Mouse (Mus musculus) megakaryocyte, adult 5-6 weeks (primary cell): ENCODE results near the gene Foxq1. TPM values are rescaled to one million over a fixed set of nuclear protein-coding genes. Genes with fewer than 3 reads are reported as not detected.

Experiments used
- ATAC-seq: 2 replicates; pipeline ENCODE4 v1.8.0; 2016; ENCODE audit warnings: mild to moderate bottlenecking, inconsistent platforms; ENCODE audit not compliant: poor library complexity, severe bottlenecking
- total RNA-seq, 2 experiments: library from RNA; stranded (forward) in 1 of 2; stranded (reverse) in 1 of 2; fragments of 153-499, 151-499 nt in 1 of 2; fragments of 221-1000, 200-1000 nt in 1 of 2; gene quantifications; 2 replicates each; pipeline versions ENCODE4 v1.2.3 to v1.2.4; 2015 to 2017

Gene Foxq1
- total RNA-seq (2015) = 0.16 and 0.34 TPM in 2 replicates
- 0.07 and 0.16 TPM in 2 replicates for total RNA-seq (2017)

DNA sequence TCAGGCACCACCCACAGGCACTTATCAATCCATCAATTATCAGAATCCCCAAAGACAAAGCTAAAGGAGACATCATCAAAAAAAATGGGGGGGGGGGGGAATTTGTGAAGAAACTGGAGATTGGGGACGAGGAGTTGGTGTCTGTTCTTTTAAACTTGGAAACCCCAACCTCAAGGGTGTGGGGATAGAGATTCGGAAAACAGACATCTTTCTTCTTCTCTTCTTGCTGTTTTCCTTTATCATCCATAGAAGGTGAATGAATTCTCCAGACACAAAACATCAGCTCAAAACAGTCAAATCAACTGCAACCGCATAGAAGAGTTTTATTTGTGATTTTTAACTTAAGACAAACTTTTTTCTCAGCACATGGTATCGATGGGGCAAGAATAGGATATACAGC lies at the start of gene Foxq1:
Foxq1 (plus strand) TSS at position 301 of the 400 bp plus-strand sequence.
- no peak for ATAC-seq

DNA sequence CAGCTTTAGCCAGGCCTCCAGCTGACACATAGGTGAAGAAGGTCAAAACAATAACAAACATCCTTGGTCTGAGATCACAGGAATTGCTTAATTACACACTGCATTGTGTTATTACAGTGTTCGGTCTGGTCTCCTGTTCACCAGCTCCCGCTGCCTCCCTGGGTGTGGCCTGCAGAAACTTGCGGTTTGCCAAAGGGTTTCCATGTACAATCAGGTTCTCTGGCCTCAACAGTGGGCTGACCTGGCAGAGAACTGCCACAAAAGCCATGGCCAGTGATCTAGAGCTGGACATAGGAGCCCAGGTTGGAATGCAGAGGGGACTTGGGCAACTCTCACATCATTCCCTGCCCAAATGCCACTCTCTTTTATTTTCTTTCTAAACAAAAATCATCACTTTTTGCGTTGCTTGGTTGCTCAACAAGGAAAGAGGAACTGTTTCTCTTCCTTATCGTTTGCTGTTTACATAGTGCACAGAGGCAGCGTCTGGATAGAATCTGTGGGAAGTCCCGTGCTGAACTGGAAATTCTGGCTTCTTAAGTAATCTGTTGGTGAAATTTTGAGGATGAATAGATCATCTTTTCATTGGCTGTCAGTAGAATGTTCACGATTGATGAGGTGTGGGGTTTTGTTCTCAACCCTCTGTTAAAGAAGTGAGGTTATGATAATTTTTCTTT lies 49.3 kb upstream of the Foxq1 start:
- ATAC-seq = peak; percentile 94

DNA sequence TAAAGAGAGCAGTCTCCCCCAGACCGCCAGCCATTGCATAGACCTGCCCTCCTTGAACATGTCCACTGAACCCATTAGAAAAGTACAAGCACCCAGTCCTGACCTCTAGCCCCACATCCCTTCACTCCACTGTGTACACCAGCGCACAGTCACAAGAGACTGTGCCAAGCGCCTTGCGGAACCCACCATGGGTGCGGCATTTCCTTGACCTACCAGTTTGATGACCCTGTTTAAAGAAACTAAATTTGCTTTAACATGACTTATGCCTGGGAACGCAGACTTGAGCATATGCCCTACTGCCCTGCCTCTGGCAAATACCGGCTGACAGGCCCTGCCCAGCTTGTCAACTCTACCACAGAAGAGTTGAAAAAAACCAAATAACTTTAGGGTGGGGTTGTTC lies 40.7 kb upstream of the Foxq1 start:
- ATAC-seq = no peak

DNA sequence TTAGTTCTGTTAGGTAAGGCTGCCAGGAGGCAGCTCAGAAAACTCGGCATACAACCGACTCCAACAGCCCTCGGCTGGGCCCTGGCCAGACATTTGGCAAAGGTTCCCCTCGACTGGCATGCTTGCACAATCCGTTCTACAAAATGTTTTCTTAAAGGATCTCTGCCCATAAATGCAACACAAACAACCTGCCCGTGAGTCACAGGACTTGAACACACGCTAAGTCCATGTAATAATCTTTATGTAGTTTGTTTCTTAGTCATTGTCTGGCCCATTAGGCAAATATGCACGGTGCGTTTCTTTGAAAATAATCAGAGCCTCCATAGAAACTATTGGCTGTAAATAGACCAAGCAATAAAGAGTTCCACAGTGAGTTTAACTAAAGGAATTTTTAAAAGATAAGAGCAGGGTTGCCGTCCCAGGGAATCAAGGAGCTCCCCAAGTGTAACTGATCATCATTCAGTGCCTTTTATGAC lies 37.5 kb upstream of the Foxq1 start:
- ATAC-seq = no peak

- no peak for ATAC-seq
Observed at GRCm38 (mm10) chr13:31518971-31519370, 37.0 kb upstream of the Foxq1 start.

DNA sequence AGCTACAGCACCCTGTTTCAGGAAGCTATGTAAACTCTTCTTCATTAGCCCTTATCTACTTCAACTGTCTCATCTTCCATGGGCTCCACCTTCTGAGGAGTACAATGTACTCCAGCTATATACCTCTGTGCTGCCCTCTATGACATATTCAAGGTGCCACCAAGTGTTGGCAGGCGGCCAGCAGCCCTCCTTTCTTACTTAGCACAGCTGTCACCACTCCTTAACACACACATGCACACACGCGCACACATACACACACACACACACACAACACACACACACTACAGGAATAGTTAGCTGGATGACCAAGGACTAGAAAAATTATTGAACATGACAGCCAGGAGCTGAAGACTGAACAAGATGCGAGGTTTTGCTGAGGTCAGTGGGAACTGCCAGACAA lies 31.0 kb upstream of the Foxq1 start:
- ATAC-seq = no peak

DNA sequence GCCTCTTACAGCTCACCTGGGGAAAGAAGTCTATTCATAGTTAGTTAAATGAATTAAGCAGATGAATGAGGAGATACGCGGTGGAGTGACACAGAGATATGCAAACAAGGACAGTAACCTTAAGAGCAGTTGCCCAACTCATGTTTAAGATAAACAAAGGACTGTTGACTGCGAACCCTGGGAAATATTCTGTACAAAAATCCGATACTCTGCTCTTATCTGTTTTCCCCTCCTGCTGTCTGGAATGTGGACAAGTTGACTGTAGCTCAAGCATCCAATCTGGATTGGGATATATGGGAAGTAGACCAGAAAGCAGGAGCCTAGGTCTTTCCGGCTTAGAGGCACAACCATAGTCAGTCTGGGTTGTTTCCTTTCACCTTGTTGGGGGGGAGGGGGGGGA lies 24.7 kb upstream of the Foxq1 start:
- ATAC-seq = no peak

DNA sequence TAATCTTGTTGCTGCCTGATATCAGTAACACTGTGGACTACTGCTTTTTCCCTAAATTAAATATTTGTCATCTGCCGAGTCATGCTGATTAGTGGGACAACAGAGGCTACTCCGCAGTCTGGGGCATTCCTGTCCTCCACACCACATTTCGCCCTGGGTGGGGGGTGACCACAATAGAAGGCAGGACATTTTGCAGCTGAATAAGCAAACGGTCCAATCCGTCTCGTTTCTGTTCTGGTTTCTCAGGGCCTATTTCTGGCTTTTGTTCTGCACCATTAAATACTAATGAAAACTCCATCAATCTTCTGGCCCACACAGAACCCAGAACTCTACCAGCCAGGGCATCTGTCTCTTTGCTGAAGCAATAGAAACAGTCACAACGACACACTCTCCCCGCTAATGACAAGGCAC lies 24.3 kb upstream of the Foxq1 start:
- ATAC-seq = no peak

- ATAC-seq = no peak
Observed at GRCm38 (mm10) chr13:31534726-31535125, 21.2 kb upstream of the Foxq1 start.

GRCm38 (mm10) chr13:31543021-31543420 lies 12.9 kb upstream of the Foxq1 start:
- ATAC-seq = no peak

DNA sequence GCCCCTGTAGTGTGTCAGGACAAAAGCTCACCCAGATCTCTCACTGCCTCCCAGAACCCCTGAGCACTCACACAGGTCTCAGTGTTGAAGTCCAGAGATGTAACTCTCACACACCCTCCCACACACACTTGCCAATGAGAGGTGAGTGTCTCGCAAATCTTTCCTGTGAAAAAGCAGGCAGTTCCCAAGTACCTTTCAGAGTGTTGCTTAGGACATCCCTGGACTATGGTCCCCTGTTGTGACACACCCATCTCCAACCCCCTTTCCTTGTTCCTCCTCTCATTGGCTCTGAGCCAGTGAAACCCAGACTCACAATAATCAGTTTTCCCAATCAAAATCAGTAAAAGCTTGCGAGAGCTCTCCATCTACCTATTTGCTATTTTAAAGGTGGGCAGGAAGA lies 9.2 kb upstream of the Foxq1 start:
- no peak for ATAC-seq

DNA sequence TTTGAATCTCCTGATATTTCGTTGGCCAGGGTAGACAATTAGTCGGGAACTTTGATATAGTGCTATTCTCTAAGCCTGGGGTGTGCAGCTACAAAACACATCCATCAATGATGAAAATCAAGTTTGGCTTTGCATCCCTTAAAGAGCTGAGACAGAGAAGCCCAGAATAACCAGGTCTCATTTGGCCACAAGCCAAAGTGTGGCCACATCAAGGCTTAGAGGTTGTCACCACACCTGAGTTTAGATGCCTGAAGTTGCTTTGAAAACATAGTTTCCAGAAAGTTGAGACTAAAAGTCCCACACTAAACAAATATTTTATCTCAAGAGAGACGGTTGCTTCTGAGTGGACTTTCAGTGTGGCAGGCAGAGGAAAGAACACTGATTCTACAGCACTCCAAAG lies 8.7 kb upstream of the Foxq1 start:
- no peak for ATAC-seq

DNA sequence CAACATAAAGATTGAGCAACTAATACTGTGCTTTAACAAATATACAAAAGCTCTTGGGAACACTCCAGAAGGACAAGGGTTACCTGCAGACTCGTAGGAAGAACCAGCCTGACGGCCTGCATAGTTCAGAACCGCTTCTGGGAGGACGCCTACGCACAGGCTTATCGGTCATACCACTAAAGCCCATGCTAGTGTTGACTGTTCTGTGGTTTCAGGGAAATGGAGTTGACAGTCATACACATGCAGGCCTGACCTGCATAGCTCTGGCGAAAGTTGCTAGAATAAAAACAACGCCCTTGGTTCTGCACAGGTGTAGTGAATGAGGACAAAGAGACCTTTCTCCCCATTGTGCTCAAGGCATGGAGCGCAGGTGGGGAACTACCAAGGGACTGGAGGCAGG lies 8.3 kb upstream of the Foxq1 start:
- no peak for ATAC-seq

- no peak for ATAC-seq
Observed at GRCm38 (mm10) chr13:31556964-31557767, 1.2 kb downstream of the Foxq1 start.

GRCm38 (mm10) chr13:31557768-31558520 lies 2.0 kb downstream of the Foxq1 start:
- ATAC-seq = 0 out of 2 replicates have a peak, but pooled peaks have one; percentile 32

DNA sequence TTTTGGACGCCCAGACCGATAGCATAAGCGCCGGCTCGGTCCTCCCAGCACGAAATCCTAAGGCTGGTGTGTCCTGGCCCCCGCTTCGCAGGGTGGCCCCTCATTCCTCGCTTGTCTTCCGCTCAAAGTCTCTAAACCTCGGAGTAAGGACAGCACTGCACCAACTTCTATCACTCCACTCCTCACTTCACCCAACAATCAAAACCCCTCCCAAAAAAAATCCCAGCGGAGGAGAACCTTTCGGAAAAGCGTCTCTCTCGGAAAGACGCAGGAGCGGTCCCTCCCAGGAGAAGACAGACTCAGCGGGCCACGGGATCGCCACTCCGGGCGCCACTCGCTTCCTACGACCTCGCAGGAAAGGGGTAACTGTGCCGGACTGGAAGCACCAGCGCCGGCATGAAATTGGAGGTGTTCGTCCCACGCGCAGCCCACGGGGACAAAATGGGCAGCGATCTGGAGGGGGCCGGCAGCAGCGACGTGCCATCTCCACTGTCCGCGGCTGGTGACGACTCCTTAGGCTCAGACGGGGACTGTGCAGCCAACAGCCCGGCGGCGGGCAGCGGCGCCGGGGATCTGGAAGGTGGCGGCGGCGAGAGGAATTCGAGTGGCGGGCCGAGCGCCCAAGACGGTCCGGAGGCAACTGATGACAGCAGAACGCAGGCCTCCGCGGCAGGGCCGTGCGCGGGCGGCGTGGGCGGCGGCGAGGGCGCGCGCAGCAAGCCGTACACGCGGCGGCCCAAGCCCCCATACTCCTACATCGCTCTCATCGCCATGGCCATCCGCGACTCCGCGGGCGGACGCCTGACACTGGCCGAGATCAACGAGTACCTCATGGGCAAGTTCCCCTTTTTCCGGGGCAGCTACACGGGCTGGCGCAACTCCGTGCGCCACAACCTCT lies 2.8 kb downstream of the Foxq1 start, which contains the start of gene A530084C06Rik:
A530084C06Rik (minus strand) TSS at position 813 of the 898 bp plus-strand sequence.
- ATAC-seq = peak; percentile 87

- ATAC-seq = peak; percentile 53
Observed at GRCm38 (mm10) chr13:31559419-31560144, 3.6 kb downstream of the Foxq1 start.

GRCm38 (mm10) chr13:31564394-31564793 lies 8.5 kb downstream of the Foxq1 start:
- no peak for ATAC-seq

DNA sequence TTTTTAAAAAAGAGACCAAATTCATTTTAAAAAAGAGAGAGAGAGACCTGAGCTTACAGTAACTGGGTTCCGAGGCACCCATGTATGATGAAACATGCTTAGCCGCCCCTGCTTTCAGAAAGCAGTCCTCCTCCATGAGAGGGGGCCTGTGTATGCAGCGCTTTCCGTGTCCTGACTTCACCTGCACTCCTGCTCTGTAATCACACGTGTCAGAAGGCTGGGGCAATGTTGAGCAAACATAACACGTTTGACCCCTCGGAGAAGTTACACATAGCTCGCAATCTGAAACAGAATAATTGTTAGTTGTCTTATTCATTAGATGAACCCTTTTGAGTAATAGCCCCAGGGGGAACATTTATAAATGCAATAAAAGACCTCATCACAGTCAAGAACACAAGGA lies 11.2 kb downstream of the Foxq1 start:
- no peak for ATAC-seq
